Mouse (Mus musculus) megakaryocyte progenitor cell, adult 5-6 weeks (primary cell): ENCODE data around the gene Cmip. TPM values are rescaled to one million over a fixed set of nuclear protein-coding genes. Genes with fewer than 3 reads are reported as not detected.

Experiments used
- ATAC-seq: replicated peaks from 2 replicates; pipeline ENCODE4 v1.8.0; 2016; ENCODE audit warnings: mild to moderate bottlenecking, moderate TSS enrichment, inconsistent platforms; ENCODE audit not compliant: poor library complexity
- total RNA-seq, 2 experiments: library from RNA; stranded (forward) in 1 of 2; stranded (reverse) in 1 of 2; fragments of 157-497, 149-512 nt in 1 of 2; fragments of 200-1000 nt in 1 of 2; gene quantifications; 2 replicates each; pipeline versions ENCODE4 v1.2.3 to v1.2.4; 2015 to 2017

The Cmip gene
- total RNA-seq, 2 experiments from 2014 or later, result 9.5 to 36.5 TPM

DNA sequence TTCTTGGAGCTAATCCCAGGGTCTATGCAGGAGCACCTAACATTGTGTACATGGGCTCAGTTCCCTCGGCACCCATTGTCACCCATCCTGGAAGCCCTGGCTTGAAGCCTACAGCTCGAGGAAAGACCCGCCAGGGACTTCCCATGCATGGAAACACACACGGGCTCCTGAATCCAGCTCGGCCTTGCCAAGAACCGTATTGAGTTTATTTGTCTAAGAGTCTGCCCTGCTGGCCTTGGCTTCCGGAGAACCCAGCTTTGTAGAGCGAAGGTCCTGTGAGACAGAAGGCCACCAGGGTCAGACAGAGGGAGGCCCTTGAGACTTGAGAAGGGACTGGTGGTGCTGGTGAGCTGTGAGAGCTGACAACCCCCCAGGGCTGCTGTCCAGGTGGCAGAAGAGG lies 111.9 kb downstream of the Cmip start:
- ATAC-seq, result no peak

DNA sequence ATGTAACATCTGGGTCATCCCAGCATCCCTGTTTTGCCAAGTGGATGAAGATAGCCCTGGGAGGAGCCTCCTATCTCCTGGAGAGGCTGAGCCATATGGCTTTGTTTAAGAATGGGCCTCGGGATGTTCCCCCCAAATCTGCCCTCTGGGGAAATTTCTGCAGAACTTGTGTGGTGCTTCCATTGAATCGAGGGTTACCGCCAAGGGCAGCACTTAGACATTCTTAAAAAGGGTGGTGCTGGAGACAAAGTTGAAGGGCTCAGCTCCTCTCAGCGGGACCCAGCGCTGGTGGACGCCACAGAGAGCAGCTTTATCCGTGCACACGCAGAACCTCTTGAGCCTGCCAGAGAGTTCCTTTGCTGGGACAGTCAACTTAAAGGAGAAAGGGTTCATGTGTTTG lies 113.1 kb downstream of the Cmip start:
- ATAC-seq, result no peak

DNA sequence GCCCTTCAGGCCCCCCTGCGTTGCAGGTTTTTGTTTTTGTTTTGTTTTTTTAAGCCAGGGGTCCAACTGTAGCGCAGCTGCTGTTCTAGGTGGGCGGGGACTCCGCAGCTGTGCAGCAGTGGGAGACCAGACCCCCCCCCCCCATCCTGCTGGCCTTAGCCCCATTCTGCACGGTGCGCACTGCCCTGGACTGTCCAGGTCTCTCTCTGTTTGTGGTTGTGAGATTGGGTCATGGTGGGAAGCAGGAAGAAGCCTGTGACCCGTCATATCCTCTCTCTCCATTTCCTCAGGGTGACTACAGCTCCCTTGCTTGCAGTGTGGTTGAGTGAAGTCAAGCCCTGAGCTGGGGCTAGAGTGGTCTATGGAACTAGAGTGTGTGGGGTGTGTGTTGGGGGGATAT lies 114.3 kb downstream of the Cmip start:
- ATAC-seq, result peak; percentile 47

DNA sequence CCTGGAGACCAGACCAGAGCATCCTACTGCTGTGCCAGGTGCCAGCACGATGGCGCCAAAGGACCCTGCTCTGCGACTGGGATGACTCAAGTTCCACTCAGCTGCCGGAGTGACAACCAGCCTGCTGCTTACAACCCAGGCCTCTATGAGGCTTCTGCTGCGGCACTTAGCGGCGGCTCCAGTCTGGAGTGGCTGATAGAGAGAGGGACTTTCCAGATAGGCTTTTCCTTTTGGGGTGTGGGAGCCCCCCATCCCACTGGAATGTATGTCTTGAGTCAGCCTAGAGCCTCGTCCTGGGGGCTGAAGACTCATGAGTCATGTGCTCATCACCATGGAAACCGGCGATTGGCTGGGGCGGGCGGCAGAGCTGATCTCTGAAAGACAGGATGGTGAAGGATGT lies 115.2 kb downstream of the Cmip start:
- ATAC-seq, result no peak

DNA sequence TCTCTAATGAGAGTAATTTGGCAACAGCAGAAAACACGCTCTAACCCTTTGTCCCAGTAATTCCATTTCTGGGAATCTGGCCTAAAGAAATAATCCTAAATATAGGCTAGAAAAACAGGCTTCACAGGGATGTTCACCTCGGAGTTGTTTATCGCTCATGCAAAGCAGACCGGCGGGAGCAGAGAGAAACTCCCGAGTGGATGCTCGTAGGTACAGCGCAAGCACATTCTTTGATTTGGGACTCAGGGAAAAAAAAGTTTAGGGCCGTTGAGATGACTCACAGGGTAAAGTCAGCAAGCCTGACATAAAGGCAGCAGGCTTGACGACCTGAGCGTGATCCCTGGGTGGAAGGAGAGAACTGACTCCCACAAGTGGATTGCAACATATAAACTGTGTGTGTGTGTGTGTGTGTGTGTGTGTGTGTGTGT lies 116.2 kb downstream of the Cmip start:
- ATAC-seq, result no peak

DNA sequence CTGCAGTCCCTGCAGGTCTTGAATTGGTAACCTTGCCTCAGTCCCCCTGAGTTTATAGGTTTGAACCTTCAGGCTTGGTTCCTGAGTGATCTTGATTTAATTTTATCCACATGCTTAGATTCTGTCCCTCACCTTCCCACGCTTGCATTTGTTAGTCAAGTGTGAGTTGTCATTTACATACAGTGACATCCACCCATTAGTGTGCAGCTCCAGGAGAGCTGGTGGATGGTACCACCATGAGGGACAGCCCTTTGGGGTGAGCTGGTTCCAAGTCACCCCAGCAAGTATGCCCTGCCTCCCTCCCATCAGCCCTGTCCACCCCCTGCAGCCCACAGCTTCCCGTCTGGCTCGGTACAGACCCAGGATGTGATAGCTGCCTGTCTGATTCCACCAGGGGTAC lies 117.2 kb downstream of the Cmip start:
- ATAC-seq, result no peak

DNA sequence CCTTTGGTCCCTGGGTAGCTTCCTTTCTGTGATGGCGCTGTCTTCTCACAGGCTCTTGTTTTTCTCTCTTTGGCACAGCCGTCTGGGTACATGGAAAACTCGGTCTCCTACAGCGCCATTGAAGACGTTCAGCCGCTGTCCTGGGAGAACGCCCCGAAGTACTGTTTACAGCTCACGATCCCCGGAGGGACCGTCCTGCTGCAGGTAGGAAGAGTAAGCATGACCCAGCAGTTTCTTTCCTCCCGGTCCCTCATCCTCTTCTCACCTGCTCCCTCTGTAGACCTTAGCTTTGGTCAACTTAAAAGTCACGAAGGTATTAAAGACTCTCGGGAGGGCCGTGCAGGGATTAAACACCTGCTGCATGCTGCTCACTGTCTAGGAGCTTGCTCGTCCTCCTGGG lies 120.1 kb downstream of the Cmip start:
- no peak for ATAC-seq

DNA sequence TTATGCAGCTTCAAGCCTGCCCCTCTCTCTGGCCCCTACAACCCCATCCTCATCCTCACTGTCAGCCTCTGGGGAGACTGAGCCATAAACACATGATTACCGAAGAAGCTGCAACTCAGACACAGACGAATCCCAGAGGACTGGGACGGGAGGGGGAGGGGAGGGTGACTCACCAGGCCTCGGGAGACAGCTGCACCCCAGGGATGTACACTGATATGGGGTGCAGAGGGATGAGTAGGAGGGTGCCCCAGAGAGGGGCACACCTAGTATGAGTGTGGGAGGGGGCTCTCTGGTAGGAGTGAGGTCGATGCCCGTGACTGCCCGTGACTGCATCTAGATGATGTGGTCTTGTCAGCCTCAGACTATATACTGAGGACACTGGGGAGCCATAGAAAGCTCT lies 121.8 kb downstream of the Cmip start:
- ATAC-seq, result no peak

DNA sequence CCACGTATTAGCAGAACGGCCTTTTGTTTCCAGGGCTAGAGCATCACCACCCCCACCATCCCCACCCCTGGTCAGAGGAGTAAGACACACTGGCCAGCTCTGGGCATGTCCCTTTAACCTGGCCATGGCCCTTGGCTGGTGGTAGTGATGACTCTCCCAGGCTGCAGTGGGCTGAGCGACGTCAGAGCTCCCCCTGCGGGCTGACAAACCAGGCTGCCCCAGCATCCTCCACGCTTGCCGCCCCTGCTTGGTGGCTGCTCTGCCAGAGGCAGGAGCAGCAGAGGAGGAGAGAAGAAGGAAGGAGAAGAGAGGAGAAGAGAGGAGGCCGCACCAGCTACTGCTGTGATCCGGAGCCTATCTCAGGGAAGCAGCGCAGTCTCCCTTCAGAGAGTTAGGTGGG lies 122.3 kb downstream of the Cmip start:
- ATAC-seq, result peak; percentile 64

DNA sequence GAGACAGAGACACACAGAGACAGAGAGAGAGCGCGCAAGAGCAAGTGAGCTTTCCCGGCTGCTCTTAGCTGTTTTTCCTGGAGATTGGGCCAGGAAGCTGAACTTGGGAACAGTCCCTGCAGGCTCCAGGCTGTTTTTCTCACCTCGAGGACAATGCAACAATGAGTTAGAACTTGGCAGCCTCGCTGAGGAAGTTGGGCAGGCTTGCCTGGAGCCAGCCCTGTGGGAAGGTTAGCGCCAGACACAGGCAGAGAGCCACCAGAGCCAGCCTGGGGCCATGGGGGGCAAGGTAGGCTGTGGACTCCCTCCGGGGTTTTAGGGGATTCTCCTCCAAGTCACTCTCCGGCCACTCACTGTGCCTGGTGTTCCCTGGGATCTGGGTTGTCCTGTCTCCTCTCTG lies 123.9 kb downstream of the Cmip start:
- ATAC-seq, result no peak

DNA sequence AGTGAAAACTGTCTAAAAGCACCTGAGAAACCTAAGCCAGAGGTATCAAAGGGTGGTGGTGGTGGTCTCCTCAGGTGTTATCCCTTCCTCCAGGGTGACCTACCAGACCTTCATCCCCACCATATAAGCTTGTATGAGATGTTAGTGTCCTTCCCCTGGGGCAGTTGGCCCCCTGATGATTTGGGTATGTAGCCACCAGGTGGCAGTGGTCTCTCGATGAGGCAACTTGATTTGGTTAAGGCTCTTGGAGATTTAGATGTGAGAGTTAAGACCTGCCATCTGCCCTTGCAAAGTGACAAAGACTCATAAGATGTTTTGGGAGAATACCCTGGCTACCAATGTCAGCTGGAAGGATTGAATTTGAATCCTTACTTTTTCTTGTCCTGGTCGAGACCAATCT lies 129.3 kb downstream of the Cmip start:
- peak; percentile 80 for ATAC-seq

DNA sequence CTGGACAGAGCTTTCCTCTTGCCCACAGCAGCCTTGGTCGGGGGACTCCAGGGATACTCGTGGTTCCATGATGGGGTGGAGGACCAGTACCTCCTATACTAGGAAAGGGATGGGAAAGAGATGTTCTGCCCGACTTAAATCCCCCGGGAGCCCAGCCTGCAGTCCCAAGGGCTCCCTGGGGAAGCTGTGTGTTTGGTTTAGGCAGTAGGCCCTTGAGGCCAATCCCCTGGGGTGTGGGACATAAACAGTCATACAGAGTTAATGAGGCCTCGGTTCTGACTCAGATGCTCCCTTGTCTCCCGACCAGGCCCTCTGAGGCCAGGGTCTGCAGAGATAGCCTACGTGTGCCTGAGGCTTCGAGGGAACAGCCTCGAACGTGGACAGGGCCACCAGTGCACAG lies 130.8 kb downstream of the Cmip start:
- ATAC-seq, result no peak

DNA sequence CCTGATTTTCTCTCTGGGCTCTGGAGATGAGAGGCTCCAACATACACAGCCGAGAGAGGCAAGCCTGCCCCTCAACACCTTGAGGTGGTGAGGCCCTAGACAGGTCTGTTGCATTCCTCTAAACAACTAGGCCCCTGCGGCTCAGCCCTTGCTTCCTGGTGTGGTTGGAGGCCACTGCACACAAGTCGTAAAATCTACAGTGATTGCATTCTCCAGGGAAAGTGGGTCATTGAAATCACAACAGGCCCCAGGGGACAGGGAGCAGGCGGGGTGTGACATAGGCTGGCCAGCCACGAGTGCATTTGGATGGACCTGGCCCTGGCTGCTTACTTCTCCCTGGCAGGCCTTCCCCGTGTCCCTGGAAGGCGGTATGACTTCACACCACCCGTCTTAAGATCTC lies 131.5 kb downstream of the Cmip start:
- ATAC-seq, result no peak

DNA sequence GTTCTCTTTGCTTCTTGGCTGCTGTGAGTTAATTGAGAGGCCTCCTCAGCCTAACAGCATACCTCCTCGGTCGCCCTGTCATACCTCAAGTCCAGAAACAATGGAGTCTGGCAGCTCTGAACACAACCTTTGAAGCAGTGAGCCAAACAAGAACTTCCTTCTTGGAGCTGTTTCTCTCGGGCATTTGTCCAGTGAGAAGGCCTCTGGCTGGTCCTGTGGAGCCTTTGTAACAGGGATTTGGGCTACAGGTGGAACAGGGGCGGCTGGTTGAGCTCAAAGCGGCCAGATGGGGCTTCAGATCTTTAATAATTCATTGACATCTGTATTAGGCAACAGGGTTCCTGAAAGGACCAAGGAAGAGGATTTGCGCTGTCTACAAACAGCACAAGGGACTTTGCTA lies 137.0 kb downstream of the Cmip start:
- no peak for ATAC-seq

DNA sequence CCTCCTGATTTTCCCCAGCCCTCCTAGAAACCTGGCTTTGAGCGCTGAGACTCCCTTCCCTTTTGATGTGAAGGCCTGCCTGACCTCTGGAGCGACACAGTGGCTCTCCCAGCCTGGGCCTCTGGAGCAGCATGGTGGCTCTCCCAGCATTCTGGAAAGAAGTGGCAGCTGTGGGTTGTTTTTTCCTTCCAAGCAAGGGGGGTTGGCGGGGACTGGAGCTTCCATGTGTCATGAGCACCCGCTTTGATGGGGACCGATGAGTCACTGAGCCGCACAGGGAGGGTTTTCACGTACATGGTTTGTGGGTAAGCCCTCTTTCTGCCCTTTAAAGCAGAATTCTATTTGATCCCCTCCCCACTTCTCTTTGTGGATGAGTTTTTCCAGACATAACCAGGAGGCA lies 138.2 kb downstream of the Cmip start:
- no peak for ATAC-seq

DNA sequence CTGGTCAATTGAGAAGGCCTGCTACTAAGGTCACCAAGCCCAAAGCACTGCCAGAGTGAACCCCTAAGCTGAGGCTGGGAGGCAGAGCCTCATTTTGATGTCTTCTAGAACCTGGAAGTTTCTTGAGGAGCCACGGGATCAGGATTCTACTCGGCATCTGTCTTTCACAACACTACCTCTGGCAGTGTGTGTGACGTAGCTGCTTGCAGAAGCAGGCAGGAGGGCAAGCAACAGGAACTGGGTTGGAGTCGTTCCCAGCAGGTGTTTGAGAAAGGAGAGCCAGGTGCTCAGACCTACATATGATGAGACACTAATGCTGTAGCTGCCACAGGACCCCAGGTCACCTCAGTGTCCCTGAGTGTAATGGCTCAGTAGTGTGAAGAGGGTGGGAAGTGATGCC lies 140.0 kb downstream of the Cmip start:
- no peak for ATAC-seq

DNA sequence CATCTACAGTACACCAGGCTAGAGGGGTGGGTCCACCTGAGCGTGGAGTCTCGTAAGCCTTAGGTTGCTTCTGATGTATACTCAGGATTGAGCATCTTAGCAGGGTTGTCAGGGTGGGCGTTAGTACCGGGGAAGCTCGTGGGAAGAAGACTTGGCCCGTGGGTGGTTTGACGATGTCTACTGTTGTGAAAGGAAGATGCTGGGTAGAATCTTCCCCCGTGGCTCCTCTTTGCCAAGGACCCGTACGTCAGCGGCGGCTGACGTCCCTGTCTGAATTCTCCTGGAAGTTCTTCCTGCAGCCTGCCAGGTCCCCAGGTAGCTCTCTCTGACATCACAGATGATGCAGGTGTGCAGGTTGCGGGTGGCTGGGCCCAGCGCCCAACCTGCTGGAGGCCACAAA lies 140.9 kb downstream of the Cmip start:
- ATAC-seq, result no peak

DNA sequence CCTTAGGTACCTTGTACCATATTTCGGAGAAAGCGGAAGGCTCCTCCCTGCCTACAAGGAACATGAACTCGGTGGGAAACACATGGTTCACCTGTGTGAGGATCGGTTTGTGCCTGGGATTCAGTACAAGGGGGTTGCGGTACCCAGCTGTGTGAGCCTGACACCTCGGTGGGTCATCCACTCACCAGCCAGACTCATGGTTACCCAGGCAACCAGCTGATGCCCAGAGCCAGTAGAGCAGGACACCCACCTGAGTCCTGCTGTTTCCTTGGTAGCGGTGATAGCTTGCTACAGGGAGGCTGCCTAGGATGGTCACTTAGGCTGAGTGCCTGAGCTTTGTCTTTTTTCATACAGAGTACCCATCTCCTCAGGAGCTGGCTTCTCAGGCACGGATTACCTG lies 142.4 kb downstream of the Cmip start:
- ATAC-seq, result no peak

DNA sequence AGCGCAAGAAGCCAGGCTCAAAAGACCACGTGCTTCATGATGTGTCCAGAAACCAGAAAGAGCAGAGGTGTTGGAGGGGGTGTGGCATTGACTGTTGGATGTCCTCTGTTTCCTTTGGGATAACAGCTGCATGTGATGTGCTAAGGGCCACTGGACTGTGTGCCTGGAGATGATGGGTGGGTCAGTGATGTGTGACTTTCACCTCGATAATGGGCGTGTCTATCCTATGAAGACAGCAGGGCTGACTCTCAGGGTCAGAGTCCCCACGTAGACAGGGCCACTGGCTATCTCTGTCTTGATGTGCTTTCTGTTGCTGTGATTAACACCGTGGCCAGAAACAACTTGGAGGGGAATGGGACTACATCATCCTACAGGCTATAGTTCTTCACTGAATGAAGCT lies 144.0 kb downstream of the Cmip start:
- ATAC-seq, result no peak

DNA sequence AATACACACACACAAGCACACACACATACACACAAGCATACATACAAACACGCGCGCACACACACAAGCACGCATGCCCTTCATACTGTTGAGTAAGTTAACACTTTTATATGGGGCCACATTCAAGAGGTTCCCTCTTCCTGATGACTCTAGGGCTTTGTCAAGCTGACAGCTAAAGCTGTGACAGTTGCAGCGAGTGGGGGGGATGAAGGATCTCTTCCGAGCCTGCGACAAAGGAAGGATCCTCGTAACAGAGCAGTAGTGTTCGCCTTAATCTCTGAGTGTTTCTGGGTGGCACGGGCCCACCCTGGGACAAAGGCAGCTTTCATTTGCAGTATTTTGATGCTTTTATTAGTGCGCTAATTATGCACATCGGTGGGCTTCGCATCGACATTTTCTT lies 145.0 kb downstream of the Cmip start:
- no peak for ATAC-seq

DNA sequence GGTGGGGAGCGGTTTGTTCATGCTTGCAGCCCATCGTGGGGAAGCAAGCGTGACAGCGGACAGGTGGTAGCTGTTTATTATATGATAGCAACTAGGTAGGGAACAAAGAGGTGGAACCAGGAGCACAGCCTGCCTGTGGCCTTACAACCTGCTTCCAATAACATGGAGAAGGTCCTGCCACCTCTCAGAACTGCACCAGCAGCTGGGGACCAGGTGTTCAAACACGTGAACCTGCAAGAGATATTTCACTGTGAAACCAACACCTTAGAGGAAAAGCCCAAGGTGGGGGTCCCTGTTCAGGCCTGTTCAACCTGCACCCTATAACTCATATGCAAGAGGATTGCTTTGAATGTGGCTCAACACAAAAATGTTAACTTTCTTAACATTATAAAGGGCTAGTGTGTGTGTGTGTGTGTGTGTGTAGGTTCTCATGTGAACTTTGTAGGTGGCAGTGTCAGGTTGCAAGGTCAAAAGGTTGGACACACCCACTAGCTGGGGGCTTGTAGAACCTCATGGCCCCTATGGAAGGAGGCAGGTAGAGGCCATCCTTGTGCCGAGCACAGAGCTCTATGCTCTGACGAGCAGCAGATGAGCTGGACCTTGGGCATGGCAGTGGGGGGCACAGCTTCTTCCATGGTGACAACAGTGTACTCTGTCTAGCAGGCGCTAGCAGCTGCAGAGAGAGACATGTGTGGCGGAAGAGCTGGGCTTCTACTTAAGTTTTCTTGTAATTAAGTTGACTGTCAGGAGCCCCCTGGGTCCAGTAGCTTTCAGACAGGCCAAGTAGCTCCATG lies 146.2 kb downstream of the Cmip start:
- ATAC-seq, result no peak

DNA sequence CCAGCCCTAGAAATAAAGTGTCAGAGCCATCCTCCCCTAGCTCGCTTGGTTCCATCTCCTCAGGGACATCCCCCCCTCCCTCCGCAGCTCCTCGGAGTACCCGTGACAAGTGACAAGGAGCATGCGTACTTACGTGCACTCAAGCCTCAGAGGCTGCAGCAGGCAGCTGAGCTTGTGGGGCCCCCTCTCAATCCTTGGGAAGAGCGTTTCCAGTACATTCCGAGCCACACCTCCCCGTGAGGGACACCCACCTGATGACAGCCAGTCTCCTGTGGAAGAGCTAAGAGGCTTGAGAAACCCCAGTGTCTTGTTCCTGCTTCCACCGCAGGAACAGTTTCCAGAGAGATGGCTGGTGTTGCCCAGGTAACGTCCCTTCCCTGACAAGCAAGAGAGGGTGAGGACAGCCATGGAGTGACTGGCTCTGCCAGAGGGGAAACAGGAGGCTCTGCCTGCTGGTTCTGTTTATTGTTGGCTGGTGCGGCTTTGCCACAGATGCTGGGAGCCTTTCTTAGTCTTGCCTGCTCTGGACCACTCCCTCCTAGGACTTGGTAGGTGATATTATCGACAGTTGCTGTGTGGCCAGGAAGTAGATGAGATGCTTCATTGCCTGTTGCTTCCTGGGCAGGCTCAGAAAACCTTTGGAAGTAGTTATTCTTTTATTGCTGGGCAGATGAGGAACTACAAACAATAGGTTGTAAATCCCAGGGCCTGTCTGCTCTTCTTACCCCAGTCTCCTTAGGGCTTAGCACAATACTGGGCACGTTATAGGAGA lies 147.0 kb downstream of the Cmip start:
- no peak for ATAC-seq

DNA sequence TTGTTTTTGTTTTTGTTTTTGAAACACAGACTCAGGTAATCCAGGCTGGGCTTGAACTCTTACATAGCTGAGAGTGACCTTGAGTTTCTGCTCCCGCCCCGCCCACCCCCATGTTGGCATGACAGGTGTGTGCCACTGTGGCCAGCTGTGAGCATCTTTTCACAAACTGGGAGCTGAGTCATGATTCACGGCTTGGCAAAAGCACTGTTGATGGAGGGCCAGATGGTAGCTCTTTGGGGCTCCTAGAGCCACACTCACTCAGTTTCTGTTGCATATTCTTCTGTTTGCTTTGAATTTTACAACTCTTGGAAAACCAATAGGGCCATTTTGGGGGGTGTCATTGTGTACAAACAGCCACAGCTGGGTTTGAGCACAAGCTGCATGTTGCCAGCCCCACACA lies 149.2 kb downstream of the Cmip start:
- ATAC-seq, result no peak
